Mouse (Mus musculus) frontal cortex, postnatal 10 days (tissue): ENCODE data around the gene Fam167b.

Experiments
- DNase-seq, 2 experiments: peaks; one replicate each; pipeline ENCODE4 v3.0.0; 2022; ENCODE audit warnings: low spot score in 2 of 2, mixed read lengths in 1 of 2

Gene Fam167b

DNA sequence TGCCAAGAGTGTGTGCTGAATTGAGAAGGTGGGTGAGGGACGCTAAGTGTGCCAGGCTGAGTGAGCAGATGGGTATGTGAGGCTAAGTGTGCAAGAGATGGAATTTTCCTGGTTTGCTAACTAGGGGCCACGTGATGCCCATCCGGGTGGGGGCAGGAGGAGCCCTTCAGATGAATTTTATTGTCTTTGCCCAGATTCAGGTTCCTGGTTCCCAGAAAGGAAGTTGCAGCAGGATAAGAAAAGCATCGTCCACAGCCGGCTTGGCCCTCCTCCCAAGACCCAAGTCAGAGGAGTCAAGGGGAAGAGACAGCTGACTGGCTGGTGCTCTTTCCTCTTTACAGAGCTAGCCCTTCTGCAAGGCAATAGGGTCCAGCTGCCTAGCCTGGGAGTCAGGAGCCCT lies at the start of gene Fam167b:
Gene Fam167b (minus strand): TSS at position 84 of the 400 bp plus-strand sequence.
- DNase-seq, result no peak

- DNase-seq, result no peak
Measured at GRCm38 (mm10) chr4:129626035-129626434, 47.7 kb upstream of the Fam167b start.

DNA sequence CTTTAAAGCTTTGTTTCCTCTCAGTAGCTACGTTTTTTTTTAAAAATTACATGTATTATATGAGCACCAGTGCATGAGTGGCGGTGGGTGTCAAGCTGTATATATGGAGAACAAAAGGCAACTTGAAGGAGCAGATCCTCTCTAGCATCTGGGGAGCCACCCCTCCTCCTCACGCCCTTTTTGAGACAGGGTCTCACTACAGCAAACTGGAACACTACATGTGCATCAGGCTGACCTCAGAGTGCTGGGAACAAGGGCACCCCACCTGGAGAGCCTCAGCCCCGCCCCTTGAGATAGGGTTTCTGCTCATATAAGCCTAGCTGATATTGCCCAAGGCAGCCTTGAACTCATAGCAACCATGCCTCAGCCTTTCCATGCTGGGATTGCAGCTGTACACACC lies 47.1 kb upstream of the Fam167b start:
- no peak for DNase-seq

GRCm38 (mm10) chr4:129625029-129625370 lies 46.7 kb upstream of the Fam167b start:
- peak; percentile 67 to 74 for DNase-seq

- DNase-seq, result peak; percentile 85 to 93
Measured at GRCm38 (mm10) chr4:129624281-129625028, 46.1 kb upstream of the Fam167b start.

DNA sequence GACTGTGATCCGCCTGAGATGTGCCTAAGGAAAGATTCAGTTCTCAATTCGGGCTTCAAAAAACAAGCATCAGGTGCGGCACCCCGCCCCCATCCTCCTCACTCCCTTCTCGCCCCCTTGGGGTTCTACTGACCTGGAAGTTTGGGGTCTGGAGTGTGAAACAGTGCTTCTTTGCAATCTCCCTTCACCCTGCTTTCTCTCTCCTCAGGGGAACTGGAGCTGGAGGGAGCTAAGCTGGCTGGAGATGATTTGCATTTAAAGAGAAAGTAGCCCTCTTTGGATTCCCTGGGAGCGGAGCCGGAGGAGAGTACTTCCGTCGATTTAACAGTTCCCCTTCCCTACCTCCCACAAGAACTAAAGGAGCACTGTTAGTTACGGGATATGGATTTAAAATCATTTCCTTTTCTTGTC lies 45.3 kb upstream of the Fam167b start, which contains the start of gene Ccdc28b:
Gene Ccdc28b (minus strand): TSS at position 267 of the 411 bp plus-strand sequence.
- no peak for DNase-seq

- DNase-seq, result no peak
Measured at GRCm38 (mm10) chr4:129622803-129623535, 44.6 kb upstream of the Fam167b start.

GRCm38 (mm10) chr4:129622120-129622802 lies 43.9 kb upstream of the Fam167b start:
- DNase-seq, result no peak

DNA sequence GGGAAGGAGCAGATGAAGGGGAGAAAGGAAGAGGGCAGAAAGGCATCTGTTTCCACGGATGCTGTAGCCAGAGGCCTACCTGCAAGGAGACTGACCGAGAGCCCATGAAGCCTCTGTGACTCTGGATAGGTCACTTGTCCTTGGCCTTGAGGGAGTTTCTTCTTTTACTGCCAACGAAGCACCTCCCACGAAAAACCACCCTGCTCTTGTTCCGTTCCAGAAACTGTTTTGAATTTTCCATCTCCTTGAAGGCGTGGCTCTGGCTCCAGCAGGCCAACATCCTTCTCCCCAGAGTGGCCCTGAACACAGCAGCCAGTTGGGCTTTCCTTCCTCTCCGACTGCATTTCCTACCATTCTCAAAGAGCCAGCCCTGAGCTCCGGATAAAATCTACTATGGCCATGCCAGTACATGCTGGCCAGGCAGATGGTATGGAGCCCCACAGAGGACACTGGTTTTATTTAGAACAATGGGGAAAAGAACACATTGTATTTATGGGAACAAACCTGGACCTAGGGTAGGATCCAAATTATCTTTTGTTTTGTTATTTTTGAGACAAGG lies 43.0 kb upstream of the Fam167b start:
- DNase-seq, result no peak

DNA sequence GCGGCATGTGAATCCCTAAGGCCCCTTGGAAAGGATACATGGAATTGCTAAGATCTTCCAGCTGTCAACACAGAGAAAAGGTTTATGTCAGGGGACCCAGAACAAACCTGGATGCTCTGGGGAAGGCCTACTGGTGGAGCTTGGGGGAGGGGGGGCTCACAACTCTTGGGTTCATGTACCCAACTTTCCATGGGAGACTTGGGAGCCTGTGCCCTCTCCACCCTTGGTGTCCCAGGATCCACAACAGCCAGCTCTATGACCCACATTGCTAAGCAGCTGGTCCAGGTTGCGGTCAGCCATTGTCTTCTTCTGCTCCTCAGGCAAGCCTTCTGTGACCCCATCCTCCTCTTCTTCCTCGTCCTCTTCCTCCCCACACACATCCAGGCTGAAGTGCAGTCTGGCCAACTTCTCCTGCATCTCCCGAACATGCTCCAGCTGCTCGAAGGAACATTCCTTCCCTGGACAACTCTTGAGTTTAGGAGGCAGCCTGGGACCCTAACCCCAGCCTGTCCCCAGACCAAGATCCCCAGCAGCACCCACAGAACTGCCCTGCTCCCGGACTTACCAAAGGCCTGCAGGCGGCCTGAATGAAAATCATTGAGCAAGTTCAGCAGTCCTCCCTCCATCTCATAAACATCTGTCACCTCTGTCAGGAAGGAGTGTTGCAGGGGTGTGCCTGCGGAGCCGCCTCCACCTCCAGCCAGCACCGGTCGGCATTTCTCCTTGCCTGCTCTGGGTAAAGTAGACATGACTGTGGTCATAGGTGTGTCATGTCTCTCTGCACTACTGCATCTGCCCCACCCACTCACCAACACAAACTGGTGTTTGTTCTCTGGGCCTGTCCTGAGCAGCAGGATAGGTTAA lies 42.3 kb upstream of the Fam167b start:
- no peak for DNase-seq

- peak; percentile 92 to 95 for DNase-seq
Measured at GRCm38 (mm10) chr4:129618786-129619691, 40.7 kb upstream of the Fam167b start, which contains the start of gene Iqcc. TSS of gene Iqcc (minus strand) at chr4:129619099.

DNA sequence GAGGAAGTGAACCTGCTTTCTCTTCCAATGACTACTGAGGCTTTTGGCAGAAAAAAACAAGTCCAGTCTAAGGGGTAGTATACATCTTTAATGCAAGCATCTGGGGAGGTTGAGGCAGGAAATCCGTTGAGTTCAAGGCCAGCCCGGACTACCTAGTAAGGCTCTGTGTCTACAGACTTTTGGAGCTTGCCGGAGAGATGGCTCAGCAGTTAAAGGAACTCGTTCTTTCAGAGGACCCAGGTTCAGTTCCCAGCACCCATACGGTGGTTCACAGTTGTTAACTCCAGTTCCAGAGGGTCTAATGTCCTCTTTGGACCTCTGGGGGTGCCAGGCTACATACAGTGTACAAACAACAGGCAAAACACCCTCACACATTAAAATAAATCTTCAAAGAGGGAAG lies 39.7 kb upstream of the Fam167b start:
- no peak for DNase-seq

- DNase-seq, result no peak
Measured at GRCm38 (mm10) chr4:129617121-129617641, 38.8 kb upstream of the Fam167b start.

- no peak for DNase-seq
Measured at GRCm38 (mm10) chr4:129616631-129617030, 38.3 kb upstream of the Fam167b start.

DNA sequence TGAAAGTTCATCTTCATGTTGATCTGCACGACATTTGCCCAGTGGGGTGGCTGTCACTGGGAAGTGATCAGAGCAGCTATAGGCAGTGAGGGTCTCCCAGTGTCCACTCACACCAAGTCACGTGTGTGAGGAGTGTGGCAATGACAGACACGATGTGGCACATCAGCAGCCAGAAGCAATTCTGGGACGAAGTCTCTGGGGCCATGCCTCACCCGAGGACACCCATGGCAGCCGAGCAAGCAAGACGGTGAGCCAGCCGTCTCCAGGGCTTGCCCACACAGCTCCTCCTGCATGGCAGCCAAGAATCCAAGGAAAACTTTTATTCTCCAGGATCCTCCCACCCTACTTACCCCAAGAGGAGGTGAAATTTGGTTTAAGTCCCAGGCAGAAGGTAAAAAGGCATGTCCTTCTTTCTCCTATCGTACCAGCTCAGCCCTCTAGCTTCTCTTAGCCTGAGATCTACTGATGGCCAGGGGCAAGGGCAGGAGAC lies 37.5 kb upstream of the Fam167b start:
- no peak for DNase-seq

- no peak for DNase-seq
Measured at GRCm38 (mm10) chr4:129614093-129614492, 35.7 kb upstream of the Fam167b start, which contains the start of gene Dcdc2b. TSS of gene Dcdc2b (minus strand) at chr4:129614257.

- DNase-seq, result no peak
Measured at GRCm38 (mm10) chr4:129610472-129610871, 32.1 kb upstream of the Fam167b start.

GRCm38 (mm10) chr4:129610026-129610425 lies 31.7 kb upstream of the Fam167b start:
- no peak for DNase-seq

DNA sequence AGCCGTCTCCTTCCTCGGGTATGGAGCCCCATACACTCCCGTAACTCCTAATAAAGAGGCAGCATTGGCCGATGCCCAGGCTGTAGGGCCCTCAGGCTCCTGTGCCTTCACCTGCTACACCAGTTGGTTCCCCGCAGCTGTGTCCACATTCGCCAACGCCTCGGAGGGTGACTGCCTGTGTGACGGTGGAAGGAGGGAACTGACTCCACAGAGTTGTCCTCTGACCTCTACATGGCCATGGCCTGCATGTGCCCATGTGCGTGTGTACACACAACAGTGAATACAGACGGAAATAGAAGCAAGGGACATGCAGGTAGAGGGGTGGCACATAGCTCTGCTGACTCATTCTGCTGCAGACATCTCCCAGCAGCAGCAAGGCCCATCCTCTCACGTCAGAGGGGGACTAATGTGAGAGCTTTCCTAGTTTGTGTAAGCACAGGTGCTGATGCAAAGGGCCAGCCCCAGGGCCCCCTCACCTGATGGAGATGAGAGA lies 30.8 kb upstream of the Fam167b start:
- no peak for DNase-seq
